Mouse (Mus musculus) forebrain, embryonic 11.5 days (tissue): Measurements from ENCODE around the gene Maea. TPM values are rescaled to one million over a fixed set of nuclear protein-coding genes. Genes with fewer than 3 reads are reported as not detected.

Experiments
- ATAC-seq: fragments of 200-750 bp; cut with Nextera tagmentation; replicated peaks from 2 replicates; pipeline ENCODE4 v1.8.0; 2017; ENCODE audit warnings: moderate TSS enrichment; ENCODE audit not compliant: low FRiP score
- DNase-seq: peaks from one replicate; pipeline ENCODE4 v3.0.0-alpha.2; 2017; ENCODE audit warnings: low spot score
- H3K27ac ChIP-seq: fragments of 300-500 bp; sonication (generic); 2 replicates; pipeline ENCODE4 v1.5.1; 2014; ENCODE audit warnings: low read depth, low read length
- H3K27me3 ChIP-seq: fragments of 300-500 bp; sonication (generic); 2 replicates; pipeline ENCODE4 v1.6.1; 2014; ENCODE audit warnings: mild to moderate bottlenecking, low read length, mixed read lengths; ENCODE audit not compliant: control insufficient read depth, insufficient read depth
- H3K36me3 ChIP-seq: fragments of 300-500 bp; sonication (generic); 2 replicates; pipeline ENCODE4 v1.6.1; 2014; ENCODE audit warnings: mild to moderate bottlenecking, low read length, moderate library complexity, mixed read lengths; ENCODE audit not compliant: control insufficient read depth, insufficient read depth
- H3K4me1 ChIP-seq: fragments of 300-500 bp; sonication (generic); replicated peaks from 2 replicates; pipeline ENCODE4 v1.6.1; 2014; ENCODE audit warnings: low read length, mixed read lengths; ENCODE audit not compliant: control insufficient read depth, insufficient read depth
- H3K4me2 ChIP-seq: fragments of 300-500 bp; sonication (generic); 2 replicates; pipeline ENCODE4 v1.6.1; 2014; ENCODE audit warnings: low read depth, mild to moderate bottlenecking, low read length, moderate library complexity, mixed read lengths; ENCODE audit not compliant: severe bottlenecking
- H3K4me3 ChIP-seq: fragments of 300-500 bp; sonication (generic); 2 replicates; pipeline ENCODE4 v1.5.1; 2014; ENCODE audit warnings: low read depth, low read length
- H3K9ac ChIP-seq: fragments of 300-500 bp; sonication (generic); 2 replicates; pipeline ENCODE4 v1.6.1; 2014; ENCODE audit warnings: low read length
- H3K9me3 ChIP-seq: fragments of 300-500 bp; sonication (generic); 2 replicates; pipeline ENCODE4 v1.6.1; 2016; ENCODE audit warnings: low read length, mixed read lengths; ENCODE audit not compliant: control insufficient read depth
- WGBS: fragments of 180-500 bp; shearing (Covaris S2); extraction: QIAGEN DNeasy Blood & Tissue Kit; methylation state at CpG from one replicate; pipeline ENCODE4 v1.1.7; 2014; 5-methylcytosine and 5-hydroxymethylcytosine counted together
- polyA plus RNA-seq: library from polyadenylated mRNA; unstranded; fragments of >200 nt; fragmentation: Nextera tagmentation; extraction: Ambion mirVana; gene quantifications from 2 replicates; pipeline ENCODE4 v1.2.1, GENCODE M21; 2014

Maea gene
- 122 and 135 TPM in 2 replicates for polyA plus RNA-seq

GRCm38 (mm10) chr5:33335273-33335976 is at the start of gene Maea:
Gene Maea (plus strand): TSS chr5:33335509.
- no peaks in the 10 kb centered on the region for H3K9me3 ChIP-seq
- H3K4me3 ChIP-seq: peak within 1 kb of the TSS; percentile 99
- ATAC-seq: peak; percentile 100
- under 1% methylated on average over 70 of the region's 71 CpGs for WGBS
- H3K4me1 ChIP-seq: peaks cover 4% of the 10 kb centered on the region
- peak; percentile 98 for DNase-seq
- H3K4me2 ChIP-seq: peak within 1 kb of the TSS; percentile 96
- H3K27me3 ChIP-seq: no peaks in the 10 kb centered on the region
- H3K9ac ChIP-seq: peak within 1 kb of the TSS; percentile 94
- H3K36me3 ChIP-seq: no peaks in the 10 kb centered on the region
- peak within 1 kb of the TSS; percentile 85; the same call in 1 of the 2 replicates for H3K27ac ChIP-seq

- Histone ChIP-seq H3K9me3 (no peaks in the 10 kb centered on the region), H3K27me3 (no peaks in the 10 kb centered on the region), H3K4me2 (no peak overlapping the region), H3K9ac (no peak overlapping the region), H3K36me3 (no peaks in the 10 kb centered on the region), H3K27ac (no peak overlapping the region), H3K4me3 (no peak overlapping the region), H3K4me1 (no peaks in the 10 kb centered on the region)
- ATAC-seq: no peak
- DNase-seq: no peak
- 73% methylated on average over 16 of the region's 16 CpGs for WGBS
Measured at GRCm38 (mm10) chr5:33293796-33294430, 41.4 kb upstream of the Maea start.

- Histone ChIP-seq H3K27me3 (no peaks in the 10 kb centered on the region), H3K27ac (no peak overlapping the region), H3K36me3 (no peaks in the 10 kb centered on the region), H3K4me3 (no peak overlapping the region), H3K4me2 (no peak overlapping the region), H3K4me1 (no peaks in the 10 kb centered on the region), H3K9me3 (no peaks in the 10 kb centered on the region), H3K9ac (no peak overlapping the region)
- no peak for DNase-seq
- no peak for ATAC-seq
- WGBS: 69% methylated on average over 6 of the region's 6 CpGs
Measured at GRCm38 (mm10) chr5:33297164-33297563, 38.1 kb upstream of the Maea start.

GRCm38 (mm10) chr5:33301801-33302200 is 33.5 kb upstream of the Maea start:
- DNase-seq: no peak
- ATAC-seq: no peak
- H3K36me3 ChIP-seq: no peaks in the 10 kb centered on the region
- H3K9ac ChIP-seq: no peak overlapping the region
- H3K4me2 ChIP-seq: no peak overlapping the region
- no peaks in the 10 kb centered on the region for H3K4me1 ChIP-seq
- WGBS: 84% methylated on average over 2 of the region's 2 CpGs
- H3K27me3 ChIP-seq: no peaks in the 10 kb centered on the region
- H3K27ac ChIP-seq: no peak overlapping the region
- H3K4me3 ChIP-seq: no peak overlapping the region
- H3K9me3 ChIP-seq: no peaks in the 10 kb centered on the region

- no peak for ATAC-seq
- Histone ChIP-seq H3K4me2 (no peak overlapping the region), H3K4me3 (no peak overlapping the region), H3K27me3 (no peaks in the 10 kb centered on the region), H3K9me3 (no peaks in the 10 kb centered on the region), H3K4me1 (no peaks in the 10 kb centered on the region; the same call in 1 of the 2 replicates), H3K36me3 (no peaks in the 10 kb centered on the region), H3K9ac (no peak overlapping the region), H3K27ac (no peak overlapping the region)
- no peak for DNase-seq
- 52% methylated on average over 3 of the region's 3 CpGs for WGBS
Measured at GRCm38 (mm10) chr5:33310704-33311462, 24.4 kb upstream of the Maea start.

GRCm38 (mm10) chr5:33312192-33312591 is 23.1 kb upstream of the Maea start:
- ATAC-seq (no peak), DNase-seq (no peak)
- Histone ChIP-seq H3K27me3 (no peaks in the 10 kb centered on the region), H3K4me1 (no peaks in the 10 kb centered on the region; the same call in 1 of the 2 replicates), H3K36me3 (no peaks in the 10 kb centered on the region), H3K4me2 (no peak overlapping the region), H3K4me3 (no peak overlapping the region), H3K9ac (no peak overlapping the region), H3K27ac (no peak overlapping the region), H3K9me3 (no peaks in the 10 kb centered on the region)
- 85% methylated on average over 7 of the region's 7 CpGs for WGBS

GRCm38 (mm10) chr5:33324491-33324890 is 10.8 kb upstream of the Maea start:
- Histone ChIP-seq H3K4me1 (no peaks in the 10 kb centered on the region), H3K9ac (no peak overlapping the region), H3K9me3 (no peaks in the 10 kb centered on the region), H3K4me2 (no peak overlapping the region), H3K4me3 (no peak overlapping the region), H3K27ac (no peak overlapping the region), H3K27me3 (no peaks in the 10 kb centered on the region), H3K36me3 (no peaks in the 10 kb centered on the region)
- 47% methylated on average over 2 of the region's 2 CpGs for WGBS
- no peak for DNase-seq
- ATAC-seq: no peak

GRCm38 (mm10) chr5:33334381-33335272 is 682 bp upstream of the Maea start:
- H3K9me3 ChIP-seq: no peaks in the 10 kb centered on the region
- peaks cover 4% of the 10 kb centered on the region for H3K4me1 ChIP-seq
- H3K27me3 ChIP-seq: no peaks in the 10 kb centered on the region
- peak overlapping the region; percentile 85; the same call in 1 of the 2 replicates for H3K27ac ChIP-seq
- H3K9ac ChIP-seq: peak overlapping the region; percentile 94
- ATAC-seq (no peak), DNase-seq (no peak)
- H3K4me2 ChIP-seq: peak overlapping the region; percentile 69
- no peaks in the 10 kb centered on the region for H3K36me3 ChIP-seq
- peak overlapping the region; percentile 99 for H3K4me3 ChIP-seq
- WGBS: 26% methylated on average over 18 of the region's 18 CpGs
